Mouse (Mus musculus): Measurements from ENCODE around the gene Arnt2. TPM values are rescaled to one million over a fixed set of nuclear protein-coding genes. Genes with fewer than 3 reads are reported as not detected.

Arnt2 gene
- total RNA-seq, 2 experiments from 2014 or later, result 209 to 210 TPM

Other genes starting within 250 kb of the Arnt2 start
- 1 to 10 TPM in 1 of 2 experiments, under 1 TPM in 1; 0.82 to 1.1 TPM for gene Gm2115, start 118.8 kb upstream of the Arnt2 start, total RNA-seq (2021)
- gene Fah, start 196.5 kb upstream of the Arnt2 start, total RNA-seq (2021), result 10 to 100 TPM; 19.0 to 20.6 TPM